Mouse (Mus musculus) G1E (cell line): ENCODE data around the gene Zbed6. TPM values are rescaled to one million over a fixed set of nuclear protein-coding genes. Genes with fewer than 3 reads are reported as not detected.
"Not testable (repeated sequence)": the region's sequence is repeated elsewhere in the genome, so short reads cannot be mapped to it uniquely, and the experiment has no call there.

Source experiments
- ATAC-seq: 2 replicates; pipeline ENCODE4 v1.8.0; 2016; ENCODE audit warnings: mild to moderate bottlenecking; ENCODE audit not compliant: insufficient number of reproducible peaks, poor library complexity, low FRiP score, severe bottlenecking; ENCODE audit errors: extremely low read depth
- DNase-seq: peaks from one replicate; pipeline ENCODE4 v3.0.0; 2012; ENCODE audit warnings: low spot score
- H3K27me3 ChIP-seq: 2 replicates; pipeline ENCODE4 v1.6.1; 2012; ENCODE audit warnings: mild to moderate bottlenecking, low read length, inconsistent platforms; ENCODE audit not compliant: insufficient read depth
- H3K36me3 ChIP-seq: replicated peaks from 2 replicates; pipeline ENCODE3; 2012; ENCODE audit warnings: mild to moderate bottlenecking, inconsistent platforms
- H3K4me1 ChIP-seq: 2 replicates; pipeline ENCODE4 v1.6.1; 2012; ENCODE audit warnings: low read depth, low read length, inconsistent platforms, mixed read lengths; ENCODE audit not compliant: insufficient read depth
- H3K4me3 ChIP-seq: 2 replicates; pipeline ENCODE4 v1.5.1; 2012; ENCODE audit warnings: low read depth, mild to moderate bottlenecking, inconsistent platforms, low read length, moderate library complexity, mixed read lengths
- H3K9me3 ChIP-seq: replicated peaks from 2 replicates; pipeline ENCODE4 v1.6.1; 2012; ENCODE audit warnings: inconsistent platforms
- CTCF ChIP-seq: IDR thresholded peaks from 2 replicates; pipeline ENCODE4 v1.5.1; 2012; ENCODE audit warnings: low read depth, low read length, inconsistent platforms, mixed read lengths
- GATA1 ChIP-seq: IDR thresholded peaks from 2 replicates; pipeline ENCODE4 v1.6.1; 2012; ENCODE audit warnings: borderline replicate concordance, low read length, inconsistent platforms, mixed read lengths
- GATA2 ChIP-seq: IDR thresholded peaks from 2 replicates; pipeline ENCODE4 v1.6.1; 2012; ENCODE audit warnings: low read depth, low read length, inconsistent platforms, borderline replicate concordance
- POLR2AphosphoS5 ChIP-seq: IDR thresholded peaks from 2 replicates; pipeline ENCODE4 v1.6.1; 2012; ENCODE audit warnings: low read depth, low read length, inconsistent platforms; ENCODE audit not compliant: insufficient replicate concordance
- TAL1 ChIP-seq: conservative IDR thresholded peaks from 2 replicates; pipeline ENCODE4 v1.6.1; 2012; ENCODE audit warnings: low read depth, low read length, inconsistent platforms, mixed read lengths
- polyA plus RNA-seq: library from polyadenylated mRNA; stranded (reverse); fragments of >175 nt; gene quantifications from 2 replicates; pipeline ENCODE4 v1.2.3, GENCODE M21; 2012
- total RNA-seq, 2 experiments: library from RNA; stranded (forward) in 1 of 2; stranded (reverse) in 1 of 2; fragments of 200-1000 nt in 1 of 2; fragments of >200 nt in 1 of 2; fragmentation: Nextera tagmentation in 1 of 2; gene quantifications; 2 replicates each; pipeline ENCODE4 v1.2.3; 2014 to 2017

Gene Zbed6
- 31.5 and 42.4 TPM in 2 replicates for total RNA-seq (2014; fragmentation: Nextera tagmentation)
- total RNA-seq (2017) = 22.2 and 26.1 TPM in 2 replicates
- polyA plus RNA-seq = not detected in 2 replicates

DNA sequence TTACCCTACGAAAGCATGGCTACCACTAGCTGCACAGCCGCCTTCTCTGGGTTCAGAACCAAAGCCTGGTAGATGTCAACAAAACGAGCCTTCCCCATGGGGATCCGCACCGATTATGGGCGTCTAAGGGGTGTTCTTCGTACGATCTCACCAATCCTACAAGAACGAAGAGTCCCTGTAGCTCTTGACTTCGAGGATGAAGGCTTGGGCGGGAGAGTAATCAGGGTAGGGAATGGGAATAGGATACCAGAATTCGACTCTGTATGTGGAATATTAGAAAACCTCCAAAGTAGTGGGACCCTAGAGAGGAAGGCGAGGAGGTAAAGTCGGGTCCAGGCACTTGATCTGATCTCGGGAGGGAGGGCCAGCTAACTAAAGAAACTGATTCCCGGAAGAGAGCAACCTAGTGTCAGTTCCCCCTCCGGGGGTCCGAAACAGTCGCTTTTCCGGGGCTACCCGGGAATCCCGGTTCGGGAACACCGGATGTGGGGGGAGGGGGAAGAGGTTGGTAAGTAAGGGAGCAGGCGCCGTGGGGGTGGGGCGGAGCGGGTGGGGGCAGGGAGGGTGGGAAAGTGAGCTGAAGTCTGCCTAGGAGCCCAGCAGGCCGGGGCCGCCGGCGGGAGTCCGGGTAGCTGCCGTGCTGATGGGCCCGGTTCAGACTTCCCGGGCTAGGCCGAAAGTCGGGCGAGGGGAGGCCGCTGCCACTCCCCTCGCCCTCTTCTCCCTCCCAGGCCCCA lies at the start of gene Zbed6:
Gene Zbed6 (minus strand): TSS at position 420 of the 737 bp plus-strand sequence.
- H3K9me3 ChIP-seq = no peaks in the 10 kb centered on the region
- H3K27me3 ChIP-seq = no peaks in the 10 kb centered on the region
- peaks cover 64% of the 10 kb centered on the region for H3K4me1 ChIP-seq
- peak within 1 kb of the TSS; percentile 76 for H3K4me3 ChIP-seq
- DNase-seq = peak; percentile 48
- H3K36me3 ChIP-seq = peaks cover 40% of the 10 kb centered on the region
- peak; percentile 2; the same call in 1 of the 2 replicates for ATAC-seq
- TF ChIP-seq GATA2 (no peak), POLR2AphosphoS5 (no peak), CTCF (no peak), GATA1 (no peak), TAL1 (no peak)

DNA sequence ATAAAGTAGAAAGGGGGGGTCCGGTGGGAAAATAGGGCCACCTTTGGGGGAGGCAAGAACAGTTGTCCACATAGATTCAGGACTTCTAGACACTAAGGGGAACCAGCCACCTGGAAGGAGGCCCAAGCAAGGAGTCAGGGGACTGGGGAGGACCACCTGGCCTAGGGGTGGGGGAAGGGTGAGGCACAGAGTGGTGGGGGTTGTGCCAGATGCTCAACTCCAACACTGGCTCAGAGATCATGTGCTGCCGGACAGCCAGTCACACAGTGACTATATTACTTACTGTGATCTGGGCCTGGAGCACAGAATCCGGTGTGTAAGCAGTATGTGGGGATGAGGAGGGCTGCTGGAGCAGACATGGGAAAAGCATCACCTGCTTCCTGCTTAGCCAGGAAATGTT lies 48.6 kb upstream of the Zbed6 start:
- no peak for ATAC-seq
- no peak for DNase-seq
- no peak overlapping the region for H3K4me3 ChIP-seq
- peaks cover 11% of the 10 kb centered on the region; the same call in 1 of the 2 replicates for H3K4me1 ChIP-seq
- H3K9me3 ChIP-seq = no peaks in the 10 kb centered on the region
- peaks cover 93% of the 10 kb centered on the region for H3K36me3 ChIP-seq
- H3K27me3 ChIP-seq = no peaks in the 10 kb centered on the region
- TF ChIP-seq POLR2AphosphoS5 (no peak), GATA1 (no peak), CTCF (no peak), TAL1 (no peak), GATA2 (no peak)

DNA sequence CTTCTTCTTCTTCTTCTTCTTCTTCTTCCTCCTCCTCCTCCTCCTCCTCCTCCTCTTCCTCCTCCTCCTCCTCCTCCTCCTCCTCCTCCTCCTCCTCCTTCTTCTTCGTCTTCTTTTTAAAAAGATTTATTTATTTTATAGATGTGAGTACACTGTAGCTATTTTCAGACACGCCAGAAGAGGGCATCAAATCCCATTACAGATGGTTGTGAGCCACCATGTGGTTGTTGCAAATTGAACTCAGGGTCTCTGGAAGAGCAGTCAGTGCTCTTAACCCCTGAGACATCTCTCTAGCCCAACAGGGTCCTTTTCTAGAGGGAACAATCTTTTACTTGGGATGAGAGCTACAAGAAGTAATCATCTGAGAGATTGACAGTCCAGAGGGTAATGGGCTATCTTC lies 41.1 kb upstream of the Zbed6 start:
- H3K27me3 ChIP-seq, DNase-seq, H3K4me3 ChIP-seq, H3K9me3 ChIP-seq, ATAC-seq, H3K4me1 ChIP-seq: not testable (repeated sequence)
- H3K36me3 ChIP-seq = peaks cover 59% of the 10 kb centered on the region

DNA sequence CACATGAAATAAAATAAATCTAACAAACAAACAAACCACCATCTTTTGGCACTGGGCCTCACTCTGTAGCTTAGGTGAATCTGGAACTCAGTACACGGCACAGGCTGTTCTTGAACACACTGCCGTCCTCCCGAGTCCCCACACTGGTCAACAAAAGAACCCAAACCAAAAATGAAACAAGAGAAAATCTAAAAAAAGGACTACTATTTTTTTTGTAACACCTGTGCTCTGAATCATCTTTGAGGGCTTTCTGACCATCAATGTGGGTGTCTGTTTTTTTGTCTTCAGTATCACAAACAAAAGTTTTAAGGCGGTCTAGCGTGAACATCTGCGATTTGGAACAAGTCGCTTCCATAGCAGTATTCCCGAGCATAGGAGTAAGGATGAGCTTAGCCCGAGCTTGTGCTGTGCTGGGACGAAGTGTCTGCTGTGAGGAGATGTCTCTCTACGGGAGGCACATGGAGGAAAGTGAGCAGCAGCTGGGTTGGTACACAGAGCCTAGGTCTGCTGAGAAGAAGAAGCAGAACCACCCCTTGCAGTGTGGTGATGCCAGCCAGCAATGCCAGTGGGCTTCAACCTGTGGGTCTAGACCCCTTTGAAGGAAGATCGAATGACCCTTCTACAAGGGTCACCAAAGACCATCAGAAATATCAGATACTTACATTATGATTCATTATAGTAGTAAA lies 37.4 kb upstream of the Zbed6 start:
- DNase-seq (no peak), ATAC-seq (no peak)
- Histone ChIP-seq H3K27me3 (peaks cover 18% of the 10 kb centered on the region), H3K9me3 (no peaks in the 10 kb centered on the region), H3K36me3 (peaks cover 28% of the 10 kb centered on the region), H3K4me1 (no peaks in the 10 kb centered on the region; the same call in 1 of the 2 replicates), H3K4me3 (no peak overlapping the region)
- no peak for TF ChIP-seq CTCF
- no peak for TF ChIP-seq GATA2
- no peak for TF ChIP-seq TAL1
- TF ChIP-seq GATA1 = no peak
- no peak for TF ChIP-seq POLR2AphosphoS5

DNA sequence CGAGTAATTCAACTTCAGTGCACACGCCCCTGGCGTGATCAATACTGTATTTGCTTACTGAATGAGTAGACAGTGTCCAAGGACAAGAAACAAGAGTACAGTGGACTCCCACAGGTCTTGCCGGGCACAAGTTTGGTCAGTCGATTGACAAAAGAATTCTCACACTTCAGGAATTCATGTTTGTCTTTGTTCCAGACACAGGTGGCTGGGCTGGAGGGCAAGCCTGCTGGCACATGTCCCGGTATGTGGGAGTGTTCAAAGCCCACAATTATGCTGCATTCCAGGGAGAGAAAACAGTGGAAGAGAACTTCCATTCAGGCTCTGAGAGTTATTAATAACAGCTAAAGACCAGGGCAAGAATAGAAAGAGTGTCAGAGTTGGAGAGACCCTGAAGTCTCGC lies 35.2 kb upstream of the Zbed6 start:
- Histone ChIP-seq H3K36me3 (peaks cover 19% of the 10 kb centered on the region), H3K9me3 (no peaks in the 10 kb centered on the region), H3K27me3 (peaks cover 34% of the 10 kb centered on the region), H3K4me1 (no peaks in the 10 kb centered on the region), H3K4me3 (no peak overlapping the region)
- DNase-seq (no peak), ATAC-seq (no peak)
- no peak for TF ChIP-seq GATA2
- no peak for TF ChIP-seq CTCF

DNA sequence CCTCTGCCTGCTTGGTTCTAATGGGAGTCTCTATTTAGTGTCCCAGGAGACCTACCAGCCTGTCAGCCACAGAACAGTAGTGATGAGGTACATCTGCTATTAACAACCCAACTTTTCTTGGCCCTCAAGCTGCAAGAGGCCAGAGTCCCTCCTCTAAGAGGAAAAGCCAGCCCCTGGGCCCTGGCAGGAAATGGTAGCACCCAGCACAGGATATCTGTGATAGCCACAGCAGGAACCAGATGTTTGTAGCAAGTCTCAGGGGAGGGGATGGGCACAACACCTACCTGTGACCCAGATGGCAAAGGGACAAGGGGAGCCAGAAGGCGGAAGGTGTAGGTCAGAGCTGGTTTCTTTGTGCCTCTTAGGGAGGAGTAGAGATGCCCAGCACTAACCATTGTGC lies 34.2 kb upstream of the Zbed6 start:
- Histone ChIP-seq H3K27me3 (peaks cover 42% of the 10 kb centered on the region), H3K36me3 (peaks cover 11% of the 10 kb centered on the region), H3K4me1 (no peaks in the 10 kb centered on the region), H3K9me3 (no peaks in the 10 kb centered on the region), H3K4me3 (no peak overlapping the region)
- ATAC-seq (no peak), DNase-seq (no peak)
- no peak for TF ChIP-seq CTCF
- no peak for TF ChIP-seq GATA2
- TF ChIP-seq POLR2AphosphoS5 = no peak
- TF ChIP-seq TAL1 = no peak
- no peak for TF ChIP-seq GATA1
